22 mouse cellular contexts compared by ENCODE assay signal in genomic region chr5:103721490-103721889, GRCm38 (mm10). TPM values are rescaled to one million over a fixed set of nuclear protein-coding genes. Genes with fewer than 3 reads are reported as not detected.
DNase-seq lines count a peak whose midpoint lies in the region; ATAC-seq and TF ChIP-seq lines count a peak whose summit lies in the region.
"Had no signal": no experiment of that assay in that cellular context is flagged by ENCODE, and none has a peak within 500 bp of the region (broad histone marks: within the 10 kb centered on the region; RNA-seq: fewer than 3 reads in every experiment).

No protein-coding gene starts in this region.

- peak overlapping the region; percentile 52 for H3K27ac ChIP-seq in lung, postnatal 0 days (ENCODE audit: low read length)
- H3K27ac ChIP-seq in small intestine, adult 2 months (ENCODE audit: insufficient read depth, low read depth, low read length) = peak overlapping the region; percentile 14
- H3K27ac ChIP-seq: heart, embryonic 10.5 days; hindbrain, embryonic 14.5 days; neural tube, embryonic 15.5 days; stomach, embryonic 15.5 days had no signal

- TF ChIP-seq POLR2A in small intestine, adult 2 months (IDR thresholded peaks at IDR 0.05; ENCODE audit: low read depth, low read length) = no peak

- no peaks in the 10 kb centered on the region for H3K27me3 ChIP-seq in lung, postnatal 0 days (replicated peaks; ENCODE audit: insufficient read depth, low read length)
- H3K27me3 ChIP-seq in E14TG2a.4 (ENCODE audit: insufficient read depth, low read length) = no peaks in the 10 kb centered on the region
- H3K27me3 ChIP-seq in small intestine, adult 2 months (ENCODE audit: control insufficient read depth, insufficient read depth, low read length) = no peaks in the 10 kb centered on the region
- H3K27me3 ChIP-seq: stomach, embryonic 15.5 days had no signal

- TF ChIP-seq EP300 in lung, postnatal 0 days (IDR thresholded peaks at IDR 0.05) = no peak

- no peak for TF ChIP-seq CTCF in lung, postnatal 0 days (IDR thresholded peaks at IDR 0.05)
- TF ChIP-seq CTCF in E14TG2a.4 (conservative IDR thresholded peaks at IDR 0.05; ENCODE audit: low read length) = no peak
- no peak for TF ChIP-seq CTCF in small intestine, adult 2 months (IDR thresholded peaks at IDR 0.05; ENCODE audit: extremely low read depth, insufficient read length, insufficient replicate concordance, low read depth, low read length)

- H3K4me1 ChIP-seq in lung, postnatal 0 days (ENCODE audit: insufficient read depth, low read depth, low read length) = peaks cover 3% of the 10 kb centered on the region; the same call in 1 of the 2 replicates
- H3K4me1 ChIP-seq in E14TG2a.4 (replicated peaks; ENCODE audit: low read depth, low read length) = peaks cover 87% of the 10 kb centered on the region
- no peaks in the 10 kb centered on the region for H3K4me1 ChIP-seq in small intestine, adult 2 months (ENCODE audit: control insufficient read depth, insufficient read depth, insufficient read length, low read length)
- H3K4me1 ChIP-seq: neural tube, embryonic 15.5 days; stomach, embryonic 15.5 days had no signal

- no peak overlapping the region for H3K4me3 ChIP-seq in lung, postnatal 0 days (ENCODE audit: low read depth, low read length)
- peak overlapping the region; percentile 37; the same call in 1 of the 2 replicates for H3K4me3 ChIP-seq in E14TG2a.4 (replicated peaks; ENCODE audit: low read length)
- H3K4me3 ChIP-seq in small intestine, adult 2 months (ENCODE audit: low read depth, low read length) = no peak overlapping the region
- H3K4me3 ChIP-seq: erythroblast, embryonic 14.5 days; heart, embryonic 10.5 days; neural tube, embryonic 15.5 days; stomach, embryonic 15.5 days had no signal

- WGBS in lung, postnatal 0 days = 65% methylated on average over 4 of the region's 4 CpGs
- 80% methylated on average over 4 of the region's 4 CpGs for WGBS in small intestine, adult 2 months

- no peaks in the 10 kb centered on the region for H3K36me3 ChIP-seq in lung, postnatal 0 days (ENCODE audit: insufficient read depth, low read length)
- peaks cover 13% of the 10 kb centered on the region for H3K36me3 ChIP-seq in E14TG2a.4 (ENCODE audit: insufficient read depth, low read length)
- H3K36me3 ChIP-seq in small intestine, adult 2 months (ENCODE audit: control insufficient read depth, insufficient read depth, low read length) = peaks cover 2% of the 10 kb centered on the region; the same call in 1 of the 2 replicates
- H3K36me3 ChIP-seq: heart, embryonic 10.5 days; neural tube, embryonic 15.5 days; stomach, embryonic 15.5 days had no signal

- no peak overlapping the region for H3K4me2 ChIP-seq in lung, postnatal 0 days (replicated peaks; ENCODE audit: low read depth, low read length)
- H3K4me2 ChIP-seq: hindbrain, embryonic 14.5 days; neural tube, embryonic 15.5 days; stomach, embryonic 15.5 days had no signal

- no peak overlapping the region for H3K9ac ChIP-seq in lung, postnatal 0 days (replicated peaks; ENCODE audit: low read depth)
- H3K9ac ChIP-seq: hindbrain, embryonic 14.5 days; neural tube, embryonic 15.5 days; stomach, embryonic 15.5 days had no signal

- peak; percentile 72 for DNase-seq in lung, postnatal 0 days (ENCODE audit: low spot score)
- no peak for DNase-seq in lung, postnatal 14 days
- DNase-seq in ovary, adult 18-20 months (ENCODE audit: low spot score) = no peak
- DNase-seq: adrenal gland, postnatal 36 days; cerebellum, adult 2 months; heart, postnatal 14 days; kidney, adult 8-10 months; kidney, postnatal 25 days; retina, postnatal 1 day; right cerebral cortex, postnatal 4 days; thymus, adult 2 months had no signal

- H3K9me3 ChIP-seq in lung, postnatal 0 days (ENCODE audit: low read length) = no peaks in the 10 kb centered on the region
- H3K9me3 ChIP-seq in E14TG2a.4 (ENCODE audit: low read length) = no peaks in the 10 kb centered on the region
- H3K9me3 ChIP-seq: heart, embryonic 10.5 days; neural tube, embryonic 15.5 days; stomach, embryonic 15.5 days had no signal

- ATAC-seq in lung, postnatal 0 days = peak; percentile 62
- ATAC-seq in erythroblast, adult 5-6 weeks (replicated peaks; ENCODE audit: low FRiP score, poor library complexity, severe bottlenecking) = peak; percentile 16; the same call in 1 of the 2 replicates
- ATAC-seq in frontal cortex, adult (ENCODE audit: low TSS enrichment) = no peak
- ATAC-seq: forebrain, embryonic 14.5 days; midbrain, embryonic 16.5 days had no signal

RNA-seq across cellular contexts. Expression of gene Aff1, which starts 29.3 kb away (rescaled TPM):
- polyA plus RNA-seq in lung, postnatal 0 days (2015; fragmentation: Nextera tagmentation; extraction: Ambion mirVana) = 9.4 and 10.0 TPM in 2 replicates
- 262 and 340 TPM in 2 replicates for total RNA-seq in erythroblast, adult 5-6 weeks (2015; ENCODE audit: low replicate concordance)
- 184 and 253 TPM in 2 replicates for total RNA-seq in erythroblast, adult 5-6 weeks (2017; ENCODE audit: low replicate concordance)
- polyA plus RNA-seq in small intestine, adult 2 months (2012; rRNA removed) = 7.6 and 16.7 TPM in 2 replicates
